Mouse (Mus musculus) myocyte (in vitro differentiated cells): ENCODE measurements around the gene Sdsl. TPM values are rescaled to one million over a fixed set of nuclear protein-coding genes. Genes with fewer than 3 reads are reported as not detected.

Experiments used
- H3K27me3 ChIP-seq: one replicate; pipeline ENCODE4 v1.6.1; 2011; ENCODE audit not compliant: control insufficient read depth, insufficient read depth, insufficient read length
- H3K36me3 ChIP-seq: one replicate; pipeline ENCODE4 v1.6.1; 2011; ENCODE audit not compliant: control insufficient read depth, insufficient read depth
- H3K4me2 ChIP-seq: one replicate; pipeline ENCODE4 v1.6.1; 2011; ENCODE audit warnings: low read depth, control low read depth
- H3K4me3 ChIP-seq: one replicate; pipeline ENCODE4 v1.5.1; 2011; ENCODE audit warnings: mild to moderate bottlenecking, control low read depth, moderate library complexity
- H3K79me2 ChIP-seq: one replicate; pipeline ENCODE4 v1.6.1; 2011; ENCODE audit not compliant: control insufficient read depth, insufficient read depth
- H3ac ChIP-seq: one replicate; pipeline ENCODE4 v1.6.1; 2011; ENCODE audit not compliant: control insufficient read depth, insufficient read length
- CEBPB ChIP-seq: IDR thresholded peaks from 2 replicates; pipeline ENCODE4 v1.6.1; 2011; ENCODE audit warnings: mild to moderate bottlenecking, moderate library complexity; ENCODE audit not compliant: poor library complexity, insufficient read depth, severe bottlenecking
- E2F4 ChIP-seq: IDR thresholded peaks from one replicate; pipeline ENCODE4 v1.6.1; 2011; ENCODE audit warnings: mild to moderate bottlenecking, control low read depth, moderate library complexity; ENCODE audit not compliant: insufficient read depth
- MAX ChIP-seq: IDR thresholded peaks from one replicate; pipeline ENCODE4 v1.6.1; 2011; ENCODE audit warnings: low read depth, mild to moderate bottlenecking, control low read depth
- MYOD1 ChIP-seq, 3 experiments: IDR thresholded peaks; one replicate each; pipeline ENCODE4 v1.6.1; 2011; ENCODE audit warnings: control low read depth in 2 of 3, low read depth in 2 of 3, mild to moderate bottlenecking in 2 of 3, moderate library complexity in 1 of 3; ENCODE audit not compliant: insufficient read length in 2 of 3, control insufficient read depth in 1 of 3
- MYOG ChIP-seq, 3 experiments: IDR thresholded peaks; one replicate each; pipeline ENCODE4 v1.6.1; 2011; ENCODE audit warnings: control low read depth in 2 of 3, low read depth in 2 of 3, mild to moderate bottlenecking in 2 of 3; ENCODE audit not compliant: insufficient read length in 2 of 3, control insufficient read depth in 1 of 3, insufficient read depth in 1 of 3
- POLR2A ChIP-seq: IDR thresholded peaks from one replicate; pipeline ENCODE4 v1.6.1; 2011; ENCODE audit warnings: low read depth, mild to moderate bottlenecking, control low read depth, moderate library complexity; ENCODE audit not compliant: insufficient read length
- POLR2AphosphoS2 ChIP-seq: IDR thresholded peaks from one replicate; pipeline ENCODE4 v1.6.1; 2011; ENCODE audit warnings: low read depth, control low read depth; ENCODE audit not compliant: insufficient read length
- REST ChIP-seq: IDR thresholded peaks from one replicate; pipeline ENCODE4 v1.6.1; 2011; ENCODE audit warnings: mild to moderate bottlenecking, control low read depth, moderate library complexity; ENCODE audit not compliant: insufficient read depth, insufficient read length
- SRF ChIP-seq: IDR thresholded peaks from one replicate; pipeline ENCODE4 v1.6.1; 2011; ENCODE audit warnings: low read depth; ENCODE audit not compliant: control insufficient read depth, insufficient read length
- TCF12 ChIP-seq: IDR thresholded peaks from one replicate; pipeline ENCODE4 v1.6.1; 2011; ENCODE audit warnings: mild to moderate bottlenecking, control low read depth; ENCODE audit not compliant: poor library complexity, insufficient read depth, severe bottlenecking
- TCF3 ChIP-seq: IDR thresholded peaks from one replicate; pipeline ENCODE4 v1.6.1; 2011; ENCODE audit warnings: low read depth, control low read depth; ENCODE audit not compliant: insufficient read length
- USF1 ChIP-seq: IDR thresholded peaks from one replicate; pipeline ENCODE4 v1.6.1; 2011; ENCODE audit warnings: low read depth, mild to moderate bottlenecking, control low read depth, moderate library complexity
- polyA plus RNA-seq: library from polyadenylated mRNA; unstranded; fragments of >200 nt; fragmentation: generic; extraction: Trizol; gene quantifications from one replicate; pipeline ENCODE4 v1.2.1, GENCODE M21; 2012; ENCODE audit warnings: missing spikeins

Gene Sdsl
- polyA plus RNA-seq, 1 experiment, result 1.4 TPM

GRCm38 (mm10) chr5:120495703-120496226, 23.2 kb upstream of the Sdsl start:
- TF ChIP-seq MYOG (IDR thresholded peaks at IDR 0.05; ENCODE audit: control insufficient read depth in 1 of 3, insufficient read depth in 1 of 3, insufficient read length in 2 of 3, low read depth in 2 of 3), result no peak
- Histone ChIP-seq H3K4me2 (no peak overlapping the region), H3K79me2 (peaks cover 14% of the 10 kb centered on the region), H3K4me3 (no peak overlapping the region), H3K27me3 (no peaks in the 10 kb centered on the region), H3ac (no peak overlapping the region), H3K36me3 (no peaks in the 10 kb centered on the region)

GRCm38 (mm10) chr5:120495064-120495702, 22.6 kb upstream of the Sdsl start:
- Histone ChIP-seq H3K79me2 (peaks cover 8% of the 10 kb centered on the region), H3K36me3 (no peaks in the 10 kb centered on the region), H3K4me3 (no peak overlapping the region), H3K27me3 (no peaks in the 10 kb centered on the region), H3K4me2 (no peak overlapping the region), H3ac (no peak overlapping the region)
- TF ChIP-seq MAX (no peak), MYOG (IDR thresholded peaks at IDR 0.05; ENCODE audit: control insufficient read depth in 1 of 3, insufficient read depth in 1 of 3, insufficient read length in 2 of 3, low read depth in 2 of 3) (peak in 2 of 3 experiments; percentile 4 to 35)

GRCm38 (mm10) chr5:120493873-120494395, 21.3 kb upstream of the Sdsl start:
- Histone ChIP-seq H3K79me2 (no peaks in the 10 kb centered on the region), H3K4me3 (no peak overlapping the region), H3ac (no peak overlapping the region), H3K36me3 (no peaks in the 10 kb centered on the region), H3K27me3 (no peaks in the 10 kb centered on the region), H3K4me2 (no peak overlapping the region)
- no peak for TF ChIP-seq MAX
- TF ChIP-seq MYOG (IDR thresholded peaks at IDR 0.05; ENCODE audit: control insufficient read depth in 1 of 3, insufficient read depth in 1 of 3, insufficient read length in 2 of 3, low read depth in 2 of 3), result no peak
- TF ChIP-seq TCF3, result no peak
- TF ChIP-seq MYOD1 (IDR thresholded peaks at IDR 0.05; ENCODE audit: control insufficient read depth in 1 of 3, insufficient read length in 2 of 3, low read depth in 2 of 3), result no peak
- no peak for TF ChIP-seq SRF
- TF ChIP-seq REST, result no peak
- TF ChIP-seq TCF12, result no peak
- no peak for TF ChIP-seq POLR2A
- no peak for TF ChIP-seq USF1
- no peak for TF ChIP-seq CEBPB
- no peak for TF ChIP-seq POLR2AphosphoS2
- no peak for TF ChIP-seq E2F4

GRCm38 (mm10) chr5:120493440-120493839, 20.8 kb upstream of the Sdsl start:
- Histone ChIP-seq H3ac (no peak overlapping the region), H3K27me3 (no peaks in the 10 kb centered on the region), H3K36me3 (no peaks in the 10 kb centered on the region), H3K79me2 (no peaks in the 10 kb centered on the region), H3K4me2 (no peak overlapping the region), H3K4me3 (no peak overlapping the region)
- TF ChIP-seq TCF3 (no peak), TCF12 (no peak), REST (no peak), MAX (no peak)

- H3K4me3 ChIP-seq, result no peak overlapping the region
- no peak for TF ChIP-seq POLR2A
- no peak for TF ChIP-seq E2F4
- H3K36me3 ChIP-seq, result no peaks in the 10 kb centered on the region
- H3ac ChIP-seq, result no peak overlapping the region
- no peaks in the 10 kb centered on the region for H3K79me2 ChIP-seq
- H3K4me2 ChIP-seq, result no peak overlapping the region
- no peaks in the 10 kb centered on the region for H3K27me3 ChIP-seq
Measured at GRCm38 (mm10) chr5:120492437-120492836, 19.8 kb upstream of the Sdsl start.

- Histone ChIP-seq H3K36me3 (no peaks in the 10 kb centered on the region), H3K79me2 (no peaks in the 10 kb centered on the region), H3K4me2 (no peak overlapping the region), H3K4me3 (no peak overlapping the region), H3K27me3 (no peaks in the 10 kb centered on the region), H3ac (no peak overlapping the region)
- no peak for TF ChIP-seq TCF3
- TF ChIP-seq REST, result no peak
- no peak for TF ChIP-seq MYOG (IDR thresholded peaks at IDR 0.05; ENCODE audit: control insufficient read depth in 1 of 3, insufficient read depth in 1 of 3, insufficient read length in 2 of 3, low read depth in 2 of 3)
- TF ChIP-seq SRF, result no peak
- no peak for TF ChIP-seq USF1
- TF ChIP-seq MYOD1 (IDR thresholded peaks at IDR 0.05; ENCODE audit: control insufficient read depth in 1 of 3, insufficient read length in 2 of 3, low read depth in 2 of 3), result no peak
- no peak for TF ChIP-seq POLR2A
- no peak for TF ChIP-seq MAX
- TF ChIP-seq POLR2AphosphoS2, result no peak
- TF ChIP-seq E2F4, result no peak
- no peak for TF ChIP-seq TCF12
- TF ChIP-seq CEBPB, result no peak
Measured at GRCm38 (mm10) chr5:120490679-120491192, 18.1 kb upstream of the Sdsl start.
